Mouse (Mus musculus) stomach, embryonic 14.5 days (tissue): ENCODE measurements at regions not wholly inside any gene's neighbourhood (a gene's known extent, or its start where the extent isn't known, plus 50 kb on each side); places are given as distances from the start of the nearest gene placed in this dataset.

Source experiments
- ATAC-seq: fragments of 200-750 bp; cut with Nextera tagmentation; 2 replicates; pipeline ENCODE4 v1.8.0; 2017; ENCODE audit warnings: low read depth, moderate TSS enrichment; ENCODE audit not compliant: insufficient number of reproducible peaks, insufficient read depth, low FRiP score
- H3K27ac ChIP-seq: fragments of 300-500 bp; sonication (generic); 2 replicates; pipeline ENCODE4 v1.5.1; 2014; ENCODE audit warnings: mild to moderate bottlenecking, low read length, moderate library complexity, mixed read lengths
- H3K27me3 ChIP-seq: fragments of 300-500 bp; sonication (generic); 2 replicates; pipeline ENCODE4 v1.6.1; 2014; ENCODE audit warnings: low read length, control low read depth, mixed read lengths; ENCODE audit not compliant: control insufficient read depth, insufficient read depth
- H3K36me3 ChIP-seq: fragments of 300-500 bp; sonication (generic); 2 replicates; pipeline ENCODE4 v1.6.1; 2014; ENCODE audit warnings: mild to moderate bottlenecking, control low read depth, low read length, moderate library complexity, mixed read lengths; ENCODE audit not compliant: control insufficient read depth, insufficient read depth
- H3K4me1 ChIP-seq: fragments of 300-500 bp; sonication (generic); 2 replicates; pipeline ENCODE4 v1.6.1; 2014; ENCODE audit warnings: low read length, control low read depth, mixed read lengths; ENCODE audit not compliant: control insufficient read depth, insufficient read depth
- H3K4me2 ChIP-seq: fragments of 300-500 bp; sonication (generic); replicated peaks from 2 replicates; pipeline ENCODE4 v1.6.1; 2014; ENCODE audit warnings: low read depth, low read length, control low read depth
- H3K4me3 ChIP-seq: fragments of 300-500 bp; sonication (generic); 2 replicates; pipeline ENCODE4 v1.5.1; 2014; ENCODE audit warnings: low read depth, low read length, control low read depth
- H3K9ac ChIP-seq: fragments of 300-500 bp; sonication (generic); replicated peaks from 2 replicates; pipeline ENCODE4 v1.6.1; 2014; ENCODE audit warnings: low read depth, mild to moderate bottlenecking, control low read depth, low read length, moderate library complexity, mixed read lengths
- H3K9me3 ChIP-seq: fragments of 300-500 bp; sonication (generic); 2 replicates; pipeline ENCODE4 v1.6.1; 2016; ENCODE audit warnings: low read depth, low read length, control low read depth; ENCODE audit not compliant: control insufficient read depth
- WGBS: fragments of 180-500 bp; shearing (Covaris S2); extraction: QIAGEN DNeasy Blood & Tissue Kit; methylation state at CpG from one replicate; pipeline ENCODE4 v1.1.7; 2014; 5-methylcytosine and 5-hydroxymethylcytosine counted together

DNA sequence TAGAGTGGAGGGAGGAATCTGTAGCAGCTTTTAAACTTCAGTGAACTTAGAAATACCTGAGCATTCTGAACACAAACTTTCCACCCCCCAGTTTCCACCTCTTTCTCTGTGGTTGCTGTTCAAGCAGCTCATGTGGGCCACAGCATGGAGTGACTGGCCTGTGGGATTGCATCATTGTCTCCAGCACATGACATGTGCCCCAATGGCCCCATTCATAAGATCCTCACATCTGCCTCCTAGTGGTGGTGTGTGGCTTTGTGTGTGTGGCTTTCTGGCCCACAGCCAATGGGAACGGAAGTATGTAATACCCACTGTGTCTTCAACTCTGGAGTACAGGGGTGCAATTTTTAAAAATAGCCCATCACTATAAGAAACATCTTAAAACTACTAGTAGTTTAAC is 223.0 kb downstream of the Nkx6-1 start:
- Histone ChIP-seq H3K27me3 (no peaks in the 10 kb centered on the region), H3K36me3 (no peaks in the 10 kb centered on the region), H3K9me3 (no peaks in the 10 kb centered on the region), H3K27ac (no peak overlapping the region), H3K4me2 (no peak overlapping the region), H3K4me3 (no peak overlapping the region), H3K9ac (no peak overlapping the region), H3K4me1 (0 out of 2 replicates have a peak, but pooled peaks cover 3% of the 10 kb centered on the region)
- no peak for ATAC-seq
- 79% methylated on average over 1 of the region's 1 CpGs for WGBS

DNA sequence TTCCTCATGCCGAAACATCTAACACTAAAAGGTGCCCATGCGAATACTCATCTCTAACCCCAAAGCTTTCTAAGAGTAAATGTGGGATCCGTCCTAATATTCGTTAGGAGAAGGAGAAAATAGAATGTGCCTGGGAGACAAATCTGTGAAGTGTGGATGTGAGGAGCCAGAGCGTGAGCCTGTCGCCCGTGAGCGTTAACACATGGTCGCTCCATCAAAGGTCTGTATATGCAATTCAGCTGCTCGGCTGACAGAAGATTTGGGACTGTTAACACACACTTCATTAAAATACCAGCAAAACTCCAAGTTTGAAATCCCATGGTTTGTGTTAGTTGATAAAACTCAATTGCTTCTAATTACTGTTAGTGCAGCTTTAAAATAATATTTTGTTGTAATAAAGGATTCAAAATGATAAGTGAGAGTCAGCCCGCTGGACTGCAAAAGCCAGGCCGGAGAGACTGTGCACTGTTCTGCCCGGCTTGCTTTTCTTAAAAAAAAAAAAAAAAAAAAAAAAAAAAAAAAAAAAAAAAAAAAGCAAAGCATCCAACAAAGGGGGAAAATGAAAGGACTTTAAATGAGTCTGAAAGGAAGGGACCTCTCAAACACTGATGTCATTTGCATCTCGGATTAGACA is 227.0 kb downstream of the Nkx6-1 start:
- Histone ChIP-seq H3K4me2 (no peak overlapping the region), H3K9me3 (no peaks in the 10 kb centered on the region), H3K9ac (no peak overlapping the region), H3K4me1 (0 out of 2 replicates have a peak, but pooled peaks cover 3% of the 10 kb centered on the region), H3K27me3 (no peaks in the 10 kb centered on the region), H3K36me3 (no peaks in the 10 kb centered on the region), H3K27ac (peak overlapping the region; percentile 39; the same call in 1 of the 2 replicates), H3K4me3 (no peak overlapping the region)
- 49% methylated on average over 14 of the region's 14 CpGs for WGBS
- ATAC-seq: peak; percentile 53; the same call in 1 of the 2 replicates

DNA sequence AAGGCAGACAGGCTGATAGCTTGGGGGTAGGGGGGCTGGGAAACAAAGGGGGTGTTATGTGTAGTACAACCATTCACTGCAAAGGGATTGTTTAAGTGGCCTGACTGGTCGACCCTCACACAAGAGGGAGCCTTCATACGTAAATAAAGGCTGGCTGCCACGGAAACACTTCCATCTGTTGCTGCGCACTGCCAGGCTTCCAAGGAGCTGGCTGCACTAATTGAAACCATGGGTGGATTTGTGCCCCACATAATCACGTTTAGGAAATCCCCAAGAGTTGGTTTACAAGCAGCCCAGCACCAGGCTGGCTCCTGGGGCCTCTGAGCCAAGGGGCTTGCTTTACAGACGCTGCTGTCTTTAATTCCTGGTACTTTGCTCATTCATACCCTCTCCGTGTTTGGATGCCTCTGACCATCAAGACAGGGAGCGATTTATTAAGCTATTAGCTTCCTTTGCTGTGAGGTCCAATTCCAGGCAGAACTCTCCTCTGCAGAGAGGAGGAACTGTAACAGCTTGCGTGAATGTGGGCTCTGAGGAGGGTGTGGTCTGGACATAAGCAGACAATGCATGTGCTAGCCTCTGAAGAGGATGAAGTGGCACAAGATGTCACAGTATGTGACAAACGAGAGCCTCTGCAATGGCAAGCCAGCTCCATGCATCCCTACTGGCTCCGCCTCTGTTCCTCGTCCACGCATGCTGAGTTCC is 238.6 kb downstream of the Nkx6-1 start:
- Histone ChIP-seq H3K27ac (no peak overlapping the region), H3K9ac (no peak overlapping the region), H3K4me3 (no peak overlapping the region), H3K4me1 (peaks cover 11% of the 10 kb centered on the region), H3K36me3 (no peaks in the 10 kb centered on the region), H3K27me3 (no peaks in the 10 kb centered on the region), H3K4me2 (peak overlapping the region; percentile 10; the same call in 1 of the 2 replicates), H3K9me3 (no peaks in the 10 kb centered on the region)
- no peak for ATAC-seq
- WGBS: 27% methylated on average over 13 of the region's 13 CpGs

DNA sequence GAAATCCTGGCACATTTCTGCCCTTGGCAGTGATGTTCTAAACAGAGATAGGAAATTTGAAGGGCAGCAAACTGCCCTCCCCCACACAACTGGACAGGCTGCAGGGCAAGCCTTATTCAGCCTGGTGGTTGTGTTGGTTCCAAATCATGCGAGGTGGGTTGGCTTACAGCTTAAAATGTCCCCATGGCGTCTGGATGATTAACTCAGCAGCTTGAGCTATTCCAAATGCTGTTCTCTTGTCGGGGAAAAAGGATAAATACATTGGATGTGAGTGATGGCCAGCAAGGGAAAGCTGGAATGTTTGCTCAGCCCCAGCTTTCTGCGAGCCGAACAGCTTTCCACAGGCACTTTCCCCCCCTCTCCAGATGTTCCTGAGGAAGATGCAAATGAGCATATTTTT is 280.5 kb downstream of the Nkx6-1 start:
- ATAC-seq: peak; percentile 67; the same call in 1 of the 2 replicates
- 23% methylated on average over 5 of the region's 5 CpGs for WGBS
- H3K9me3 ChIP-seq: no peaks in the 10 kb centered on the region
- no peak overlapping the region for H3K4me3 ChIP-seq
- H3K36me3 ChIP-seq: no peaks in the 10 kb centered on the region
- H3K4me1 ChIP-seq: peaks cover 5% of the 10 kb centered on the region; the same call in 1 of the 2 replicates
- H3K27me3 ChIP-seq: no peaks in the 10 kb centered on the region
- H3K4me2 ChIP-seq: no peak overlapping the region
- H3K9ac ChIP-seq: no peak overlapping the region
- H3K27ac ChIP-seq: peak overlapping the region; percentile 18; the same call in 1 of the 2 replicates

DNA sequence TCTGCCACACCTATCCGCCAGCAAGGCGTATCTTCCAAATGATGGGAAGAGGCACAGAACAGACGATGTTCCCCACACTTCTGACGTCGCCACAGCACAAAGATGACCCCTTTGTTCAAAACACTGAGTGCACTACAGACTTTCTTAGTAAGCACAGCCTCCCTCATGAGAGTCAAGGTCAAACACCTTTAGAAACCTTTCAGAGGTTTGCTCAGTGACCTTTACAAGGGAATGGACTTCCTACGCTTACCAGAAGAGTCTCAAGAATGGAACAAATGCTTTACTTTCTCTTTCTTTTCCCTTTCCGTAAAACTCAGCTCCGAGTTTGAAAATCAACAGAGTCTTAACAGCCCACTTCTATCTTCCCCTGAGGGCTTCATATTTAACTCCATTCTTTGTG is 283.4 kb downstream of the Nkx6-1 start:
- no peak overlapping the region for H3K4me3 ChIP-seq
- H3K4me1 ChIP-seq: peaks cover 5% of the 10 kb centered on the region; the same call in 1 of the 2 replicates
- no peak overlapping the region for H3K27ac ChIP-seq
- no peak overlapping the region for H3K9ac ChIP-seq
- H3K4me2 ChIP-seq: no peak overlapping the region
- no peaks in the 10 kb centered on the region for H3K27me3 ChIP-seq
- no peak for ATAC-seq
- WGBS: 78% methylated on average over 8 of the region's 8 CpGs
- H3K9me3 ChIP-seq: no peaks in the 10 kb centered on the region
- H3K36me3 ChIP-seq: no peaks in the 10 kb centered on the region

DNA sequence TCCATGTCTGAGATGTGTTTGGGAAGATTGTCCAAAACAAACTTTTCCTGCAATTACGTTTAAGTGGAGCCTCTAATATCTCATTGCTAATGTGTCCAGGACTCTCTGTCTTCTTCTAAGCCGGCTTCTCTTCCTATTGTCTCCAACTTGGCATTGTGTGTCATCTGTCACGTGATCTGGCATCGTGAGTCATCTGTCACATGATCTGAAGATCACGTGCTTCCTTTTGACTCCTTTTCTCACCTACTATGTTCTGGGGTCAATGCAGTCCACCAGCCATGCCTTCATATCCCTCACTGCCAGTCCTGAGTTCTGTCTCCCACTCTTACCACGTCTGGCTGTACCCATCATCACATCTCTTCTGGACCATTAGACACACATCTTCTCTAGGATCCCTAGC is 288.1 kb downstream of the Nkx6-1 start:
- H3K9me3 ChIP-seq: no peaks in the 10 kb centered on the region
- ATAC-seq: no peak
- H3K4me1 ChIP-seq: no peaks in the 10 kb centered on the region
- no peak overlapping the region for H3K27ac ChIP-seq
- no peak overlapping the region for H3K4me2 ChIP-seq
- no peak overlapping the region for H3K9ac ChIP-seq
- H3K36me3 ChIP-seq: no peaks in the 10 kb centered on the region
- no peak overlapping the region for H3K4me3 ChIP-seq
- 86% methylated on average over 6 of the region's 6 CpGs for WGBS
- no peaks in the 10 kb centered on the region for H3K27me3 ChIP-seq

DNA sequence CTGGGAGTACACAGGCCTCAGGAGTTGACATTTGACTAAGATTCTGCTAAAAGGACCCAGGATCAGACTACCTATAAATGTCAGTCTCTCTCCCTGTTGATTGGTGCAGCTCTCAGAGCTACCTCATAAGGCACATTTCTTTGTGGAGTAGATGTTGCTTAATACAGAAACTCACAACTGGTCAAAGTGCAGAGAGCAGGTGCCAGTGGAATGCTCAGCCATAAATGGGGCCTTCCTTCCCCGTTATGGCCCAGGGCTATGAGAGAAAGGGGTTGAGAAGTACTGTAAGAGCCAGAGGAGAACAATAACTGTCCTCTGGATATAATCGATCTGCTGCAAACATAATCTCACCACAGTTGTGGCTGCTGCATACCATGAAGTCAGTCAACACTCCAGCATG is 290.7 kb downstream of the Nkx6-1 start:
- Histone ChIP-seq H3K9ac (no peak overlapping the region), H3K4me3 (no peak overlapping the region), H3K4me1 (no peaks in the 10 kb centered on the region), H3K4me2 (no peak overlapping the region), H3K27me3 (no peaks in the 10 kb centered on the region), H3K9me3 (no peaks in the 10 kb centered on the region), H3K27ac (no peak overlapping the region), H3K36me3 (no peaks in the 10 kb centered on the region)
- ATAC-seq: no peak
- WGBS: 80% methylated on average over 2 of the region's 2 CpGs

- Histone ChIP-seq H3K4me1 (no peaks in the 10 kb centered on the region), H3K27ac (no peak overlapping the region), H3K4me3 (no peak overlapping the region), H3K4me2 (no peak overlapping the region), H3K27me3 (no peaks in the 10 kb centered on the region), H3K9me3 (no peaks in the 10 kb centered on the region), H3K9ac (no peak overlapping the region), H3K36me3 (no peaks in the 10 kb centered on the region)
- ATAC-seq: no peak
- 42% methylated on average over 8 of the region's 8 CpGs for WGBS
These were observed 292.6 kb downstream of the Nkx6-1 start for GRCm38 (mm10) chr5:101372204-101372603.
